Mouse (Mus musculus): ENCODE data around the gene Pdzd4. TPM values are rescaled to one million over a fixed set of nuclear protein-coding genes. Genes with fewer than 3 reads are reported as not detected.
A peak's percentile ranks its signal among the peaks of the same experiment; 100 is the strongest.

The Pdzd4 gene
- polyA plus RNA-seq (2015; fragmentation: Nextera tagmentation; extraction: Ambion mirVana) = 0.30 and 0.57 TPM in 2 replicates

- no peak within 1 kb of the TSS for H3K27ac ChIP-seq
- 7% methylated on average over 55 of the region's 84 CpGs for WGBS
- H3K9me3 ChIP-seq (replicated peaks) = no peaks in the 10 kb centered on the region
- no peaks in the 10 kb centered on the region for H3K36me3 ChIP-seq
- H3K27me3 ChIP-seq = peaks cover 28% of the 10 kb centered on the region
- peak within 1 kb of the TSS; percentile 62 for H3K4me3 ChIP-seq
- H3K4me2 ChIP-seq = peak within 1 kb of the TSS; percentile 89
- H3K4me1 ChIP-seq (replicated peaks) = peaks cover 11% of the 10 kb centered on the region
- peak within 1 kb of the TSS; percentile 73 for H3K9ac ChIP-seq
- ATAC-seq (replicated peaks; ENCODE audit: insufficient number of reproducible peaks, insufficient read depth, low FRiP score, low read depth) = peak; percentile 76
Observed at GRCm38 (mm10) chrX:73824185-73825151, at the start of gene Pdzd4. TSS of gene Pdzd4 (minus strand) at chrX:73824969.

- H3K9ac ChIP-seq = no peak overlapping the region
- no peak overlapping the region for H3K4me3 ChIP-seq
- 20% methylated on average over 1 of the region's 1 CpGs for WGBS
- ATAC-seq (replicated peaks; ENCODE audit: insufficient number of reproducible peaks, insufficient read depth, low FRiP score, low read depth) = no peak
- H3K27ac ChIP-seq = no peak overlapping the region
- no peaks in the 10 kb centered on the region for H3K27me3 ChIP-seq
- no peak overlapping the region for H3K4me2 ChIP-seq
- no peaks in the 10 kb centered on the region for H3K4me1 ChIP-seq (replicated peaks)
- no peaks in the 10 kb centered on the region for H3K9me3 ChIP-seq (replicated peaks)
- no peaks in the 10 kb centered on the region for H3K36me3 ChIP-seq
Observed at GRCm38 (mm10) chrX:73871956-73872355, 47.2 kb upstream of the Pdzd4 start.

GRCm38 (mm10) chrX:73871474-73871873 lies 46.7 kb upstream of the Pdzd4 start:
- no peak for ATAC-seq (replicated peaks; ENCODE audit: insufficient number of reproducible peaks, insufficient read depth, low FRiP score, low read depth)
- Histone ChIP-seq H3K4me1 (replicated peaks) (no peaks in the 10 kb centered on the region), H3K4me3 (no peak overlapping the region), H3K9me3 (replicated peaks) (no peaks in the 10 kb centered on the region), H3K4me2 (no peak overlapping the region), H3K36me3 (no peaks in the 10 kb centered on the region), H3K27ac (no peak overlapping the region), H3K27me3 (no peaks in the 10 kb centered on the region), H3K9ac (no peak overlapping the region)

GRCm38 (mm10) chrX:73869334-73869733 lies 44.6 kb upstream of the Pdzd4 start:
- Histone ChIP-seq H3K27ac (no peak overlapping the region), H3K9me3 (replicated peaks) (no peaks in the 10 kb centered on the region), H3K4me1 (replicated peaks) (no peaks in the 10 kb centered on the region), H3K9ac (no peak overlapping the region), H3K4me2 (no peak overlapping the region), H3K4me3 (no peak overlapping the region), H3K27me3 (no peaks in the 10 kb centered on the region), H3K36me3 (no peaks in the 10 kb centered on the region)
- ATAC-seq (replicated peaks; ENCODE audit: insufficient number of reproducible peaks, insufficient read depth, low FRiP score, low read depth) = no peak
- WGBS = 14% methylated on average over 5 of the region's 5 CpGs

- Histone ChIP-seq H3K27me3 (no peaks in the 10 kb centered on the region), H3K9me3 (replicated peaks) (no peaks in the 10 kb centered on the region), H3K4me3 (no peak overlapping the region), H3K36me3 (no peaks in the 10 kb centered on the region), H3K27ac (no peak overlapping the region), H3K4me2 (no peak overlapping the region), H3K9ac (no peak overlapping the region), H3K4me1 (replicated peaks) (no peaks in the 10 kb centered on the region)
- ATAC-seq (replicated peaks; ENCODE audit: insufficient number of reproducible peaks, insufficient read depth, low FRiP score, low read depth) = no peak
- 70% methylated on average over 1 of the region's 1 CpGs for WGBS
Observed at GRCm38 (mm10) chrX:73867852-73868251, 43.1 kb upstream of the Pdzd4 start.

- Histone ChIP-seq H3K4me3 (no peak overlapping the region), H3K27me3 (no peaks in the 10 kb centered on the region), H3K27ac (no peak overlapping the region), H3K4me2 (no peak overlapping the region), H3K9me3 (replicated peaks) (no peaks in the 10 kb centered on the region), H3K36me3 (no peaks in the 10 kb centered on the region), H3K4me1 (replicated peaks) (no peaks in the 10 kb centered on the region), H3K9ac (no peak overlapping the region)
- WGBS = 29% methylated on average over 3 of the region's 3 CpGs
- ATAC-seq (replicated peaks; ENCODE audit: insufficient number of reproducible peaks, insufficient read depth, low FRiP score, low read depth) = no peak
Observed at GRCm38 (mm10) chrX:73867256-73867655, 42.5 kb upstream of the Pdzd4 start.

- WGBS = 69% methylated on average over 3 of the region's 3 CpGs
Observed at GRCm38 (mm10) chrX:73864692-73865091, 39.9 kb upstream of the Pdzd4 start.

GRCm38 (mm10) chrX:73855087-73855408 lies 30.3 kb upstream of the Pdzd4 start:
- Histone ChIP-seq H3K27ac (no peak overlapping the region), H3K4me2 (no peak overlapping the region), H3K36me3 (no peaks in the 10 kb centered on the region), H3K4me1 (replicated peaks) (no peaks in the 10 kb centered on the region), H3K27me3 (no peaks in the 10 kb centered on the region; the same call in 1 of the 2 replicates), H3K9me3 (replicated peaks) (no peaks in the 10 kb centered on the region), H3K4me3 (no peak overlapping the region), H3K9ac (no peak overlapping the region)
- WGBS = 44% methylated on average over 3 of the region's 3 CpGs
- peak; percentile 75 for ATAC-seq (replicated peaks; ENCODE audit: insufficient number of reproducible peaks, insufficient read depth, low FRiP score, low read depth)

More at GRCm38 (mm10) chrX:73864692-73865091, 39.9 kb upstream of the Pdzd4 start:
- Histone ChIP-seq H3K27me3 (peaks cover 3% of the 10 kb centered on the region; the same call in 1 of the 2 replicates), H3K9me3 (replicated peaks) (no peaks in the 10 kb centered on the region), H3K4me2 (no peak overlapping the region), H3K9ac (no peak overlapping the region), H3K4me1 (replicated peaks) (no peaks in the 10 kb centered on the region), H3K27ac (no peak overlapping the region), H3K4me3 (no peak overlapping the region), H3K36me3 (no peaks in the 10 kb centered on the region)
- ATAC-seq (replicated peaks; ENCODE audit: insufficient number of reproducible peaks, insufficient read depth, low FRiP score, low read depth) = no peak

- H3K27ac ChIP-seq = no peak overlapping the region
- 62% methylated on average over 9 of the region's 9 CpGs for WGBS
- ATAC-seq (replicated peaks; ENCODE audit: insufficient number of reproducible peaks, insufficient read depth, low FRiP score, low read depth) = no peak; the same call in 1 of the 2 replicates
- no peaks in the 10 kb centered on the region for H3K36me3 ChIP-seq
- H3K4me2 ChIP-seq = no peak overlapping the region
- H3K9ac ChIP-seq = no peak overlapping the region
- H3K9me3 ChIP-seq (replicated peaks) = no peaks in the 10 kb centered on the region
- no peaks in the 10 kb centered on the region; the same call in 1 of the 2 replicates for H3K27me3 ChIP-seq
- H3K4me3 ChIP-seq = no peak overlapping the region
- no peaks in the 10 kb centered on the region for H3K4me1 ChIP-seq (replicated peaks)
Observed at GRCm38 (mm10) chrX:73854326-73855086, 29.7 kb upstream of the Pdzd4 start.

- WGBS = 69% methylated on average over 3 of the region's 3 CpGs
- no peak overlapping the region for H3K9ac ChIP-seq
- H3K27ac ChIP-seq = no peak overlapping the region
- no peaks in the 10 kb centered on the region for H3K4me1 ChIP-seq (replicated peaks)
- no peaks in the 10 kb centered on the region for H3K36me3 ChIP-seq
- no peak overlapping the region for H3K4me3 ChIP-seq
- no peak overlapping the region for H3K4me2 ChIP-seq
- no peaks in the 10 kb centered on the region for H3K9me3 ChIP-seq (replicated peaks)
- ATAC-seq (replicated peaks; ENCODE audit: insufficient number of reproducible peaks, insufficient read depth, low FRiP score, low read depth) = no peak
- no peaks in the 10 kb centered on the region for H3K27me3 ChIP-seq
Observed at GRCm38 (mm10) chrX:73836691-73837090, 11.9 kb upstream of the Pdzd4 start.

GRCm38 (mm10) chrX:73835731-73836130 lies 11.0 kb upstream of the Pdzd4 start:
- H3K27ac ChIP-seq = no peak overlapping the region
- no peaks in the 10 kb centered on the region for H3K36me3 ChIP-seq
- ATAC-seq (replicated peaks; ENCODE audit: insufficient number of reproducible peaks, insufficient read depth, low FRiP score, low read depth) = no peak
- no peaks in the 10 kb centered on the region for H3K9me3 ChIP-seq (replicated peaks)
- no peaks in the 10 kb centered on the region for H3K27me3 ChIP-seq
- no peak overlapping the region for H3K4me2 ChIP-seq
- H3K9ac ChIP-seq = no peak overlapping the region
- no peak overlapping the region for H3K4me3 ChIP-seq
- H3K4me1 ChIP-seq (replicated peaks) = no peaks in the 10 kb centered on the region
- WGBS = 90% methylated on average over 1 of the region's 1 CpGs
